ENCODE assay signal across 21 mouse cellular contexts in the genomic region with DNA sequence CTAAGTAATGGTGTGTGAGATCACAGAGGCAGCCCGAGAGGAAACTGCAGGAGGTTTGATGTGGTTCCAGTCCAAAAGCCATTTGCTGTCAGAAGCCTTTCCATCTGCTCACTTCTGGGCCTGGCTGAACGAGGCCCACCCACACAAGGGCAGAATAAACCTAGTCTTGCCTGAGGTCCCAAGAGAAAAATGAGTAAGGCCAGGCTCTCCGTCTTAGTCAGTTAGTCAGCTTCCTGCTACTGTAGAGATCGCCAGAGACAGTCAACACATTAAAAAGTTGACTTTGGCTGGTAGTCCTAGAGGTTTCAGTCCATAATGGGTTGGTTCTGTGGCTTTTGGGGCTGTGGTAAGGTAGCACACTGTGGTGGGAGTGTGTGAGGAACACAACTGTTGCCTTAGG. TPM values are rescaled to one million over a fixed set of nuclear protein-coding genes. Genes with fewer than 3 reads are reported as not detected.
DNase-seq lines count a peak whose midpoint lies in the region; ATAC-seq and TF ChIP-seq lines count a peak whose summit lies in the region.
"Had no signal": no experiment of that assay in that cellular context is flagged by ENCODE, and none has a peak within 500 bp of the region (broad histone marks: within the 10 kb centered on the region; RNA-seq: fewer than 3 reads in every experiment).

No protein-coding gene starts in this region.

- peak; percentile 46 for DNase-seq in kidney, postnatal 0 days (ENCODE audit: low spot score)
- DNase-seq in CD4-positive, CD25-positive, alpha-beta regulatory T cell, adult 2 months (ENCODE audit: low read depth, low spot score) = peak; percentile 34
- no peak for DNase-seq in cerebellum, postnatal 14 days
- no peak for DNase-seq in ovary, postnatal 14 days (ENCODE audit: low spot score)
- DNase-seq: adrenal gland, postnatal 10 days; cerebellum, postnatal 25 days; gastrocnemius, postnatal 14 days; lung, adult 18-20 months; right cerebral cortex, postnatal 4 days had no signal

- no peak overlapping the region for H3K4me2 ChIP-seq in kidney, postnatal 0 days (ENCODE audit: low read length)
- no peak overlapping the region for H3K4me2 ChIP-seq in kidney, embryonic 14.5 days (replicated peaks; ENCODE audit: low read depth, low read length)
- peak overlapping the region; percentile 45 for H3K4me2 ChIP-seq in myocyte (ENCODE audit: low read depth)
- H3K4me2 ChIP-seq: embryonic facial prominence, embryonic 15.5 days; forebrain, embryonic 12.5 days; hindbrain, embryonic 14.5 days had no signal

- H3K4me1 ChIP-seq in kidney, postnatal 0 days (replicated peaks; ENCODE audit: insufficient read depth, low read length) = no peaks in the 10 kb centered on the region
- H3K4me1 ChIP-seq in kidney, embryonic 14.5 days (ENCODE audit: control insufficient read depth, insufficient read depth, low read length) = peaks cover 6% of the 10 kb centered on the region; the same call in 1 of the 2 replicates
- H3K4me1 ChIP-seq: forebrain, embryonic 12.5 days had no signal

- no peaks in the 10 kb centered on the region for H3K27me3 ChIP-seq in kidney, postnatal 0 days (ENCODE audit: insufficient read depth, low read length)
- H3K27me3 ChIP-seq in kidney, embryonic 14.5 days (ENCODE audit: control insufficient read depth, insufficient read depth, low read length) = no peaks in the 10 kb centered on the region
- H3K27me3 ChIP-seq in myocyte (ENCODE audit: control insufficient read depth, insufficient read depth, insufficient read length) = no peaks in the 10 kb centered on the region
- H3K27me3 ChIP-seq: embryonic facial prominence, embryonic 15.5 days; forebrain, embryonic 12.5 days; Patski had no signal

- no peak overlapping the region for H3K4me3 ChIP-seq in kidney, postnatal 0 days (replicated peaks; ENCODE audit: low read depth, low read length)
- H3K4me3 ChIP-seq in kidney, embryonic 14.5 days (ENCODE audit: low read length) = no peak overlapping the region
- no peak overlapping the region for H3K4me3 ChIP-seq in myocyte
- H3K4me3 ChIP-seq: embryonic facial prominence, embryonic 15.5 days; forebrain, embryonic 12.5 days; heart, embryonic 10.5 days had no signal

- 23% methylated on average over 4 of the region's 4 CpGs for WGBS in kidney, postnatal 0 days
- WGBS in kidney, embryonic 14.5 days = 35% methylated on average over 4 of the region's 4 CpGs

- H3K79me2 ChIP-seq in myocyte (ENCODE audit: control insufficient read depth, insufficient read depth) = no peaks in the 10 kb centered on the region

- ATAC-seq in kidney, postnatal 0 days (replicated peaks; ENCODE audit: low FRiP score, low read depth) = no peak
- no peak for ATAC-seq in kidney, embryonic 14.5 days (ENCODE audit: low FRiP score, low TSS enrichment)
- ATAC-seq in granulocyte monocyte progenitor cell, adult 5-6 weeks (replicated peaks; ENCODE audit: poor library complexity, severe bottlenecking) = peak; percentile 56
- ATAC-seq: intestine, embryonic 16.5 days; midbrain, embryonic 16.5 days; Patski had no signal

- no peaks in the 10 kb centered on the region for H3K36me3 ChIP-seq in kidney, postnatal 0 days (ENCODE audit: insufficient read depth, low read length)
- H3K36me3 ChIP-seq in kidney, embryonic 14.5 days (ENCODE audit: control insufficient read depth, insufficient read depth, low read length) = no peaks in the 10 kb centered on the region
- H3K36me3 ChIP-seq in myocyte (ENCODE audit: control insufficient read depth, insufficient read depth) = no peaks in the 10 kb centered on the region
- H3K36me3 ChIP-seq: embryonic facial prominence, embryonic 15.5 days; forebrain, embryonic 12.5 days; heart, embryonic 10.5 days had no signal

- H3K9ac ChIP-seq in kidney, postnatal 0 days (ENCODE audit: low read depth, low read length) = no peak overlapping the region
- no peak overlapping the region for H3K9ac ChIP-seq in kidney, embryonic 14.5 days (ENCODE audit: low read depth, low read length)
- H3K9ac ChIP-seq: embryonic facial prominence, embryonic 15.5 days; forebrain, embryonic 12.5 days; hindbrain, embryonic 14.5 days had no signal

- TF ChIP-seq CTCF in kidney, postnatal 0 days (IDR thresholded peaks at IDR 0.05; ENCODE audit: low read depth) = no peak

- no peaks in the 10 kb centered on the region for H3K9me3 ChIP-seq in kidney, postnatal 0 days (replicated peaks; ENCODE audit: low read length)
- H3K9me3 ChIP-seq in kidney, embryonic 14.5 days (ENCODE audit: control insufficient read depth, low read length) = no peaks in the 10 kb centered on the region
- H3K9me3 ChIP-seq: embryonic facial prominence, embryonic 15.5 days; forebrain, embryonic 12.5 days; heart, embryonic 10.5 days had no signal

- H3K27ac ChIP-seq in kidney, postnatal 0 days = no peak overlapping the region
- H3K27ac ChIP-seq in kidney, embryonic 14.5 days (ENCODE audit: low read depth, low read length) = no peak overlapping the region
- H3K27ac ChIP-seq: embryonic facial prominence, embryonic 15.5 days; forebrain, embryonic 12.5 days; heart, embryonic 10.5 days; hindbrain, embryonic 14.5 days; stomach, postnatal 0 days had no signal

- no peak for TF ChIP-seq POLR2A in myocyte (IDR thresholded peaks at IDR 0.05; ENCODE audit: insufficient read length, low read depth)

- no peak overlapping the region for H3ac ChIP-seq in myocyte (ENCODE audit: control insufficient read depth, insufficient read length)

TF ChIP-seq in myocyte, 11 proteins besides CTCF, POLR2A, EP300 and RAD21:
- TF ChIP-seq CEBPB (IDR thresholded peaks at IDR 0.05; ENCODE audit: insufficient read depth, poor library complexity, severe bottlenecking) (no peak), SRF (IDR thresholded peaks at IDR 0.05; ENCODE audit: control insufficient read depth, insufficient read length, low read depth) (no peak), TCF12 (IDR thresholded peaks at IDR 0.05; ENCODE audit: insufficient read depth, poor library complexity, severe bottlenecking) (no peak), POLR2AphosphoS2 (IDR thresholded peaks at IDR 0.05; ENCODE audit: insufficient read length, low read depth) (no peak), E2F4 (IDR thresholded peaks at IDR 0.05; ENCODE audit: insufficient read depth) (no peak), MYOD1 (IDR thresholded peaks at IDR 0.05; ENCODE audit: control insufficient read depth in 1 of 3, insufficient read length in 2 of 3, low read depth in 2 of 3) (no peak), USF1 (IDR thresholded peaks at IDR 0.05; ENCODE audit: low read depth) (no peak), MYOG (IDR thresholded peaks at IDR 0.05; ENCODE audit: control insufficient read depth in 1 of 3, insufficient read depth in 1 of 3, insufficient read length in 2 of 3, low read depth in 2 of 3) (no peak), TCF3 (IDR thresholded peaks at IDR 0.05; ENCODE audit: insufficient read length, low read depth) (no peak), MAX (IDR thresholded peaks at IDR 0.05; ENCODE audit: low read depth) (no peak), REST (IDR thresholded peaks at IDR 0.05; ENCODE audit: insufficient read depth, insufficient read length) (no peak)

RNA-seq across cellular contexts. Expression of a gene that starts 22.3 kb away (rescaled TPM):
- polyA plus RNA-seq in kidney, postnatal 0 days (2015; fragmentation: Nextera tagmentation; extraction: Ambion mirVana) = 1.3 and 1.6 TPM in 2 replicates
- polyA plus RNA-seq in kidney, embryonic 14.5 days (2014; fragmentation: Nextera tagmentation; extraction: Ambion mirVana) = 1.4 and 2.2 TPM in 2 replicates
- 0.11 TPM in 1 of 2 replicates, not detected in the other for total RNA-seq in granulocyte monocyte progenitor cell, adult 5-6 weeks (2014; fragmentation: Nextera tagmentation)
- total RNA-seq in granulocyte monocyte progenitor cell, adult 5-6 weeks (2017) = not detected in 2 replicates
- polyA plus RNA-seq in myocyte (2012; fragmentation: generic; extraction: Trizol) = 0.65 TPM

RNA-seq across cellular contexts. Expression of a gene that starts 49.3 kb away (rescaled TPM):
- 39.5 and 44.8 TPM in 2 replicates for polyA plus RNA-seq in kidney, postnatal 0 days (2015; fragmentation: Nextera tagmentation; extraction: Ambion mirVana)
- polyA plus RNA-seq in kidney, embryonic 14.5 days (2014; fragmentation: Nextera tagmentation; extraction: Ambion mirVana) = 31.9 and 45.3 TPM in 2 replicates
- 30.6 and 64.1 TPM in 2 replicates for total RNA-seq in granulocyte monocyte progenitor cell, adult 5-6 weeks (2014; fragmentation: Nextera tagmentation)
- 116 and 141 TPM in 2 replicates for total RNA-seq in granulocyte monocyte progenitor cell, adult 5-6 weeks (2017)
- polyA plus RNA-seq in myocyte (2012; fragmentation: generic; extraction: Trizol) = 24.2 TPM

RNA-seq across cellular contexts. Expression of a gene that starts 49.6 kb away (rescaled TPM):
- 13.3 and 18.2 TPM in 2 replicates for polyA plus RNA-seq in kidney, postnatal 0 days (2015; fragmentation: Nextera tagmentation; extraction: Ambion mirVana)
- polyA plus RNA-seq in kidney, embryonic 14.5 days (2014; fragmentation: Nextera tagmentation; extraction: Ambion mirVana) = 7.2 and 7.9 TPM in 2 replicates
- 17.3 and 19.0 TPM in 2 replicates for total RNA-seq in granulocyte monocyte progenitor cell, adult 5-6 weeks (2014; fragmentation: Nextera tagmentation)
- total RNA-seq in granulocyte monocyte progenitor cell, adult 5-6 weeks (2017) = 13.4 and 27.7 TPM in 2 replicates
- polyA plus RNA-seq in myocyte (2012; fragmentation: generic; extraction: Trizol) = 10.8 TPM

RNA-seq across cellular contexts. Expression of a gene that starts 57.9 kb away (rescaled TPM):
- polyA plus RNA-seq in kidney, postnatal 0 days (2015; fragmentation: Nextera tagmentation; extraction: Ambion mirVana) = 3.7 and 4.1 TPM in 2 replicates
- polyA plus RNA-seq in kidney, embryonic 14.5 days (2014; fragmentation: Nextera tagmentation; extraction: Ambion mirVana) = 1.2 and 3.7 TPM in 2 replicates
- total RNA-seq in granulocyte monocyte progenitor cell, adult 5-6 weeks (2014; fragmentation: Nextera tagmentation) = 0.26 and 1.0 TPM in 2 replicates
- total RNA-seq in granulocyte monocyte progenitor cell, adult 5-6 weeks (2017) = 0.26 and 1.6 TPM in 2 replicates
- polyA plus RNA-seq in myocyte (2012; fragmentation: generic; extraction: Trizol) = 2.0 TPM
- polyA plus RNA-seq: liver, adult 2 months had no signal

RNA-seq across cellular contexts. Expression of a gene that starts 58.1 kb away (rescaled TPM):
- polyA plus RNA-seq in kidney, postnatal 0 days (2015; fragmentation: Nextera tagmentation; extraction: Ambion mirVana) = 7.7 and 8.0 TPM in 2 replicates
- 8.7 and 10.6 TPM in 2 replicates for polyA plus RNA-seq in kidney, embryonic 14.5 days (2014; fragmentation: Nextera tagmentation; extraction: Ambion mirVana)
- total RNA-seq in granulocyte monocyte progenitor cell, adult 5-6 weeks (2014; fragmentation: Nextera tagmentation) = 3.2 and 10.4 TPM in 2 replicates
- total RNA-seq in granulocyte monocyte progenitor cell, adult 5-6 weeks (2017) = 4.4 and 5.4 TPM in 2 replicates
- polyA plus RNA-seq in myocyte (2012; fragmentation: generic; extraction: Trizol) = 2.1 TPM

Comparison
In these comparisons a context has a peak if more than half of its experiments do, and no peak if none do; other contexts are left out.
1. DNase-seq: peak in kidney, postnatal 0 days (single experiment) and CD4-positive, CD25-positive, alpha-beta regulatory T cell, adult 2 months (single experiment); none in cerebellum, postnatal 14 days (0 of 2) and ovary, postnatal 14 days (single experiment).